Mouse (Mus musculus) forebrain, embryonic 12.5 days (tissue): Measurements from ENCODE around the gene Prss8. TPM values are rescaled to one million over a fixed set of nuclear protein-coding genes. Genes with fewer than 3 reads are reported as not detected.
"Not testable (repeated sequence)": the region's sequence is repeated elsewhere in the genome, so short reads cannot be mapped to it uniquely, and the experiment has no call there.

ENCODE experiments used
- ATAC-seq: fragments of 200-750 bp; cut with Nextera tagmentation; 2 replicates; pipeline ENCODE4 v1.8.0; 2017; ENCODE audit warnings: moderate TSS enrichment; ENCODE audit not compliant: low FRiP score
- H3K27ac ChIP-seq: fragments of 300-500 bp; sonication (generic); 2 replicates; pipeline ENCODE4 v1.5.1; 2016; ENCODE audit warnings: mild to moderate bottlenecking
- H3K27me3 ChIP-seq: fragments of 300-500 bp; sonication (generic); 2 replicates; pipeline ENCODE4 v1.6.1; 2016; ENCODE audit warnings: mild to moderate bottlenecking
- H3K36me3 ChIP-seq: fragments of 300-500 bp; sonication (generic); replicated peaks from 2 replicates; pipeline ENCODE4 v1.6.1; 2016; ENCODE audit warnings: mild to moderate bottlenecking
- H3K4me1 ChIP-seq: fragments of 300-500 bp; sonication (generic); 2 replicates; pipeline ENCODE4 v1.6.1; 2016
- H3K4me2 ChIP-seq: fragments of 300-500 bp; sonication (generic); 2 replicates; pipeline ENCODE4 v1.6.1; 2016; ENCODE audit warnings: mild to moderate bottlenecking, moderate library complexity
- H3K4me3 ChIP-seq: fragments of 300-500 bp; sonication (generic); replicated peaks from 2 replicates; pipeline ENCODE4 v1.5.1; 2016; ENCODE audit warnings: mild to moderate bottlenecking
- H3K9ac ChIP-seq: fragments of 300-500 bp; sonication (generic); 2 replicates; pipeline ENCODE4 v1.6.1; 2016; ENCODE audit warnings: mild to moderate bottlenecking
- H3K9me3 ChIP-seq: fragments of 300-500 bp; sonication (generic); 2 replicates; pipeline ENCODE4 v1.6.1; 2016
- WGBS: fragments of 180-500 bp; shearing (Covaris S2); methylation state at CpG from one replicate; pipeline ENCODE4 v1.1.7; 2016; 5-methylcytosine and 5-hydroxymethylcytosine counted together
- polyA plus RNA-seq: library from polyadenylated mRNA; unstranded; fragments of >200 nt; fragmentation: Nextera tagmentation; extraction: Ambion mirVana; gene quantifications from 2 replicates; pipeline ENCODE4 v1.2.1, GENCODE M21; 2016

The Prss8 gene
- polyA plus RNA-seq, 1 experiment from 2014 or later, result 1.5 TPM

GRCm38 (mm10) chr7:127901772-127902171, 28.1 kb downstream of the Prss8 start:
- Histone ChIP-seq H3K27me3 (0 out of 2 replicates have a peak, but pooled peaks cover 2% of the 10 kb centered on the region), H3K27ac (no peak overlapping the region), H3K9me3 (no peaks in the 10 kb centered on the region), H3K9ac (no peak overlapping the region), H3K4me2 (no peak overlapping the region), H3K4me1 (peaks cover 11% of the 10 kb centered on the region), H3K4me3 (no peak overlapping the region), H3K36me3 (peaks cover 16% of the 10 kb centered on the region)
- whole genome bisulfite sequencing, result 83% methylated on average over 2 of the region's 2 CpGs
- ATAC-seq, result no peak

GRCm38 (mm10) chr7:127899997-127900396, 29.9 kb downstream of the Prss8 start:
- peaks cover 10% of the 10 kb centered on the region for H3K4me1 ChIP-seq
- ATAC-seq, result no peak
- H3K4me2 ChIP-seq, result no peak overlapping the region
- 0 out of 2 replicates have a peak, but pooled peaks cover 2% of the 10 kb centered on the region for H3K27me3 ChIP-seq
- WGBS, result 53% methylated on average over 7 of the region's 7 CpGs
- no peak overlapping the region for H3K9ac ChIP-seq
- H3K27ac ChIP-seq, result no peak overlapping the region
- H3K9me3 ChIP-seq, result no peaks in the 10 kb centered on the region
- H3K4me3 ChIP-seq, result no peak overlapping the region
- no peaks in the 10 kb centered on the region for H3K36me3 ChIP-seq

GRCm38 (mm10) chr7:127898179-127898956, 31.5 kb downstream of the Prss8 start:
- 39% methylated on average over 10 of the region's 10 CpGs for WGBS
- H3K9me3 ChIP-seq, result no peaks in the 10 kb centered on the region
- H3K27ac ChIP-seq, result no peak overlapping the region
- 0 out of 2 replicates have a peak, but pooled peaks cover 2% of the 10 kb centered on the region for H3K27me3 ChIP-seq
- H3K4me2 ChIP-seq, result no peak overlapping the region
- peaks cover 2% of the 10 kb centered on the region; the same call in 1 of the 2 replicates for H3K36me3 ChIP-seq
- peaks cover 10% of the 10 kb centered on the region for H3K4me1 ChIP-seq
- ATAC-seq, result no peak
- H3K4me3 ChIP-seq, result no peak overlapping the region
- H3K9ac ChIP-seq, result no peak overlapping the region

GRCm38 (mm10) chr7:127897542-127897941, 32.4 kb downstream of the Prss8 start:
- ATAC-seq, result no peak
- Histone ChIP-seq H3K4me3 (no peak overlapping the region), H3K27ac (no peak overlapping the region), H3K4me2 (no peak overlapping the region), H3K36me3 (peaks cover 7% of the 10 kb centered on the region; the same call in 1 of the 2 replicates), H3K9me3 (no peaks in the 10 kb centered on the region), H3K4me1 (peaks cover 10% of the 10 kb centered on the region), H3K27me3 (0 out of 2 replicates have a peak, but pooled peaks cover 2% of the 10 kb centered on the region), H3K9ac (no peak overlapping the region)
- 90% methylated on average over 7 of the region's 7 CpGs for WGBS

GRCm38 (mm10) chr7:127896384-127896783, 33.5 kb downstream of the Prss8 start:
- Histone ChIP-seq H3K4me1 (peaks cover 10% of the 10 kb centered on the region), H3K27ac (no peak overlapping the region), H3K9me3 (no peaks in the 10 kb centered on the region), H3K4me3 (no peak overlapping the region), H3K27me3 (0 out of 2 replicates have a peak, but pooled peaks cover 2% of the 10 kb centered on the region), H3K4me2 (no peak overlapping the region), H3K36me3 (peaks cover 7% of the 10 kb centered on the region; the same call in 1 of the 2 replicates), H3K9ac (no peak overlapping the region)
- WGBS, result 61% methylated on average over 13 of the region's 13 CpGs
- no peak for ATAC-seq

GRCm38 (mm10) chr7:127895891-127896290, 34.0 kb downstream of the Prss8 start:
- not testable (repeated sequence) for H3K4me1 ChIP-seq
- 75% methylated on average over 7 of the region's 7 CpGs for WGBS
- ATAC-seq, result 0 out of 2 replicates have a peak, but pooled peaks have one; percentile 10

GRCm38 (mm10) chr7:127895442-127895841, 34.5 kb downstream of the Prss8 start, which contains the start of the genes Gm21974 and Vkorc1:
Gene Gm21974 (minus strand): TSS chr7:127895454.
Gene Vkorc1 (minus strand): TSS chr7:127895617.
- WGBS, result under 1% methylated on average over 26 of the region's 26 CpGs
- peak; percentile 98 for ATAC-seq
- Histone ChIP-seq H3K36me3 (peaks cover 9% of the 10 kb centered on the region; the same call in 1 of the 2 replicates), H3K4me2 (peak within 1 kb of the TSS; percentile 82), H3K4me1 (peaks cover 10% of the 10 kb centered on the region), H3K9me3 (no peaks in the 10 kb centered on the region), H3K9ac (peak within 1 kb of the TSS; percentile 59), H3K27ac (peak within 1 kb of the TSS; percentile 75), H3K27me3 (0 out of 2 replicates have a peak, but pooled peaks cover 2% of the 10 kb centered on the region), H3K4me3 (peak within 1 kb of the TSS; percentile 59)

More at GRCm38 (mm10) chr7:127895891-127896290, 34.0 kb downstream of the Prss8 start:
- 0 out of 2 replicates have a peak overlapping the region, but pooled peaks have one; percentile 25 for H3K27ac ChIP-seq
- not testable (repeated sequence) for H3K27me3 ChIP-seq, H3K9me3 ChIP-seq, H3K9ac ChIP-seq, H3K36me3 ChIP-seq
- H3K4me2 ChIP-seq, result peak overlapping the region; percentile 82
- H3K4me3 ChIP-seq, result peak overlapping the region; percentile 59; the same call in 1 of the 2 replicates

- peak overlapping the region; percentile 59; the same call in 1 of the 2 replicates for H3K4me3 ChIP-seq
- peak overlapping the region; percentile 82 for H3K4me2 ChIP-seq
- ATAC-seq, result no peak
- no peaks in the 10 kb centered on the region for H3K9me3 ChIP-seq
- peaks cover 10% of the 10 kb centered on the region for H3K4me1 ChIP-seq
- peaks cover 19% of the 10 kb centered on the region for H3K36me3 ChIP-seq
- 86% methylated on average over 5 of the region's 5 CpGs for WGBS
- 0 out of 2 replicates have a peak, but pooled peaks cover 2% of the 10 kb centered on the region for H3K27me3 ChIP-seq
- H3K27ac ChIP-seq, result no peak overlapping the region
- 0 out of 2 replicates have a peak overlapping the region, but pooled peaks have one; percentile 59 for H3K9ac ChIP-seq
Observed at GRCm38 (mm10) chr7:127894480-127894879, 35.4 kb downstream of the Prss8 start.

- 41% methylated on average over 4 of the region's 4 CpGs for WGBS
- Histone ChIP-seq H3K27me3 (no peaks in the 10 kb centered on the region), H3K9me3 (no peaks in the 10 kb centered on the region), H3K27ac (no peak within 1 kb of the TSS), H3K4me2 (no peak within 1 kb of the TSS), H3K9ac (no peak within 1 kb of the TSS), H3K4me1 (peaks cover 10% of the 10 kb centered on the region), H3K4me3 (no peak within 1 kb of the TSS), H3K36me3 (peaks cover 56% of the 10 kb centered on the region)
- no peak for ATAC-seq
Observed at GRCm38 (mm10) chr7:127890798-127891197, 39.1 kb downstream of the Prss8 start, which contains the start of gene Prss53. Gene Prss53 (minus strand): TSS chr7:127890970.

GRCm38 (mm10) chr7:127888821-127889220, 41.1 kb downstream of the Prss8 start:
- Histone ChIP-seq H3K27me3 (no peaks in the 10 kb centered on the region), H3K4me2 (no peak overlapping the region), H3K36me3 (peaks cover 75% of the 10 kb centered on the region), H3K4me1 (peaks cover 5% of the 10 kb centered on the region), H3K27ac (no peak overlapping the region), H3K9me3 (no peaks in the 10 kb centered on the region), H3K4me3 (no peak overlapping the region), H3K9ac (no peak overlapping the region)
- no peak for ATAC-seq
- WGBS, result 76% methylated on average over 3 of the region's 3 CpGs

GRCm38 (mm10) chr7:127887781-127888180, 42.1 kb downstream of the Prss8 start:
- Histone ChIP-seq H3K9me3 (no peaks in the 10 kb centered on the region), H3K36me3 (peaks cover 79% of the 10 kb centered on the region), H3K4me3 (no peak overlapping the region), H3K4me2 (no peak overlapping the region), H3K27ac (no peak overlapping the region), H3K27me3 (no peaks in the 10 kb centered on the region), H3K9ac (no peak overlapping the region), H3K4me1 (peaks cover 16% of the 10 kb centered on the region)
- 85% methylated on average over 3 of the region's 3 CpGs for WGBS
- no peak for ATAC-seq

GRCm38 (mm10) chr7:127887191-127887590, 42.7 kb downstream of the Prss8 start:
- H3K4me2 ChIP-seq, result no peak overlapping the region
- no peak overlapping the region for H3K27ac ChIP-seq
- H3K9me3 ChIP-seq, result no peaks in the 10 kb centered on the region
- ATAC-seq, result no peak
- H3K27me3 ChIP-seq, result no peaks in the 10 kb centered on the region
- no peak overlapping the region for H3K4me3 ChIP-seq
- peaks cover 22% of the 10 kb centered on the region for H3K4me1 ChIP-seq
- 86% methylated on average over 8 of the region's 8 CpGs for WGBS
- peaks cover 85% of the 10 kb centered on the region for H3K36me3 ChIP-seq
- H3K9ac ChIP-seq, result no peak overlapping the region
